Mouse (Mus musculus): ENCODE data around the gene Gm20388. TPM values are rescaled to one million over a fixed set of nuclear protein-coding genes. Genes with fewer than 3 reads are reported as not detected.
"Not testable (repeated sequence)": the region's sequence is repeated elsewhere in the genome, so short reads cannot be mapped to it uniquely, and the experiment has no call there.

Gene Gm20388
- total and polyA plus RNA-seq, 3 experiments: 0.02 to 0.05 TPM; not detected in 1

GRCm38 (mm10) chr8:123527720-123528489, 3617.3 kb downstream of the Gm20388 start:
- Histone ChIP-seq H3K36me3 (replicated peaks) (peaks cover 99% of the 10 kb centered on the region), H3K4me1 (ENCODE audit: insufficient read depth, low read depth, low read length) (peaks cover 12% of the 10 kb centered on the region), H3K9me3 (replicated peaks) (no peaks in the 10 kb centered on the region), H3K27me3 (ENCODE audit: insufficient read depth, low read length) (no peaks in the 10 kb centered on the region), H3K4me3 (ENCODE audit: low read depth, low read length) (no peak overlapping the region)
- no peak for ATAC-seq (ENCODE audit: extremely low read depth, insufficient number of reproducible peaks, low FRiP score, poor library complexity, severe bottlenecking)
- TF ChIP-seq GATA1 (IDR thresholded peaks at IDR 0.05; ENCODE audit: borderline replicate concordance, low read length): no peak
- TF ChIP-seq POLR2AphosphoS5 (IDR thresholded peaks at IDR 0.05; ENCODE audit: insufficient replicate concordance, low read depth, low read length): no peak
- no peak for TF ChIP-seq CTCF (IDR thresholded peaks at IDR 0.05; ENCODE audit: low read depth, low read length)
- no peak for TF ChIP-seq GATA2 (IDR thresholded peaks at IDR 0.05; ENCODE audit: borderline replicate concordance, low read depth, low read length)
- TF ChIP-seq TAL1 (conservative IDR thresholded peaks at IDR 0.05; ENCODE audit: low read depth, low read length): no peak
- DNase-seq (ENCODE audit: low spot score): no peak

- H3K36me3 ChIP-seq (replicated peaks): peaks cover 52% of the 10 kb centered on the region
- ATAC-seq (ENCODE audit: extremely low read depth, insufficient number of reproducible peaks, low FRiP score, poor library complexity, severe bottlenecking) (no peak), DNase-seq (ENCODE audit: low spot score) (no peak)
- no peak for TF ChIP-seq GATA1 (IDR thresholded peaks at IDR 0.05; ENCODE audit: borderline replicate concordance, low read length)
- TF ChIP-seq TAL1 (conservative IDR thresholded peaks at IDR 0.05; ENCODE audit: low read depth, low read length): no peak
- no peak for TF ChIP-seq CTCF (IDR thresholded peaks at IDR 0.05; ENCODE audit: low read depth, low read length)
- TF ChIP-seq POLR2AphosphoS5 (IDR thresholded peaks at IDR 0.05; ENCODE audit: insufficient replicate concordance, low read depth, low read length): no peak
- TF ChIP-seq GATA2 (IDR thresholded peaks at IDR 0.05; ENCODE audit: borderline replicate concordance, low read depth, low read length): no peak
- no peaks in the 10 kb centered on the region for H3K9me3 ChIP-seq (replicated peaks)
- H3K4me1 ChIP-seq (ENCODE audit: insufficient read depth, low read depth, low read length): peaks cover 10% of the 10 kb centered on the region
- H3K27me3 ChIP-seq (ENCODE audit: insufficient read depth, low read length): no peaks in the 10 kb centered on the region; the same call in 1 of the 2 replicates
- H3K4me3 ChIP-seq (ENCODE audit: low read depth, low read length): no peak overlapping the region
Measured at GRCm38 (mm10) chr8:123536242-123536989, 3625.8 kb downstream of the Gm20388 start.

GRCm38 (mm10) chr8:123536990-123537380, 3626.3 kb downstream of the Gm20388 start:
- TF ChIP-seq TAL1 (conservative IDR thresholded peaks at IDR 0.05; ENCODE audit: low read depth, low read length) (no peak), POLR2AphosphoS5 (IDR thresholded peaks at IDR 0.05; ENCODE audit: insufficient replicate concordance, low read depth, low read length) (no peak), GATA2 (IDR thresholded peaks at IDR 0.05; ENCODE audit: borderline replicate concordance, low read depth, low read length) (no peak), GATA1 (IDR thresholded peaks at IDR 0.05; ENCODE audit: borderline replicate concordance, low read length) (no peak), CTCF (IDR thresholded peaks at IDR 0.05; ENCODE audit: low read depth, low read length) (no peak)
- H3K4me3 ChIP-seq (ENCODE audit: low read depth, low read length): no peak overlapping the region; the same call in 1 of the 2 replicates
- H3K27me3 ChIP-seq (ENCODE audit: insufficient read depth, low read length): no peaks in the 10 kb centered on the region; the same call in 1 of the 2 replicates
- H3K9me3 ChIP-seq (replicated peaks): no peaks in the 10 kb centered on the region
- peaks cover 46% of the 10 kb centered on the region for H3K36me3 ChIP-seq (replicated peaks)
- ATAC-seq (ENCODE audit: extremely low read depth, insufficient number of reproducible peaks, low FRiP score, poor library complexity, severe bottlenecking) (no peak), DNase-seq (ENCODE audit: low spot score) (no peak)
- H3K4me1 ChIP-seq (ENCODE audit: insufficient read depth, low read depth, low read length): peaks cover 10% of the 10 kb centered on the region

GRCm38 (mm10) chr8:123537641-123538040, 3627.0 kb downstream of the Gm20388 start:
- peaks cover 39% of the 10 kb centered on the region for H3K36me3 ChIP-seq (replicated peaks)
- not testable (repeated sequence) for H3K4me1 ChIP-seq (ENCODE audit: insufficient read depth, low read depth, low read length); H3K9me3 ChIP-seq (replicated peaks); H3K4me3 ChIP-seq (ENCODE audit: low read depth, low read length); H3K27me3 ChIP-seq (ENCODE audit: insufficient read depth, low read length); ATAC-seq (ENCODE audit: extremely low read depth, insufficient number of reproducible peaks, low FRiP score, poor library complexity, severe bottlenecking); DNase-seq (ENCODE audit: low spot score)

- not testable (repeated sequence) for DNase-seq (ENCODE audit: low spot score); H3K27me3 ChIP-seq (ENCODE audit: insufficient read depth, low read length); ATAC-seq (ENCODE audit: extremely low read depth, insufficient number of reproducible peaks, low FRiP score, poor library complexity, severe bottlenecking)
Measured at GRCm38 (mm10) chr8:123564221-123564620, 3653.6 kb downstream of the Gm20388 start.

GRCm38 (mm10) chr8:123575386-123575785, 3664.7 kb downstream of the Gm20388 start:
- DNase-seq (ENCODE audit: low spot score); ATAC-seq (ENCODE audit: extremely low read depth, insufficient number of reproducible peaks, low FRiP score, poor library complexity, severe bottlenecking); H3K4me3 ChIP-seq (ENCODE audit: low read depth, low read length); H3K4me1 ChIP-seq (ENCODE audit: insufficient read depth, low read depth, low read length); H3K27me3 ChIP-seq (ENCODE audit: insufficient read depth, low read length); H3K36me3 ChIP-seq (replicated peaks); H3K9me3 ChIP-seq (replicated peaks): not testable (repeated sequence)

More at GRCm38 (mm10) chr8:123564221-123564620, 3653.6 kb downstream of the Gm20388 start:
- not testable (repeated sequence) for H3K9me3 ChIP-seq (replicated peaks); H3K4me1 ChIP-seq (ENCODE audit: insufficient read depth, low read depth, low read length); H3K36me3 ChIP-seq (replicated peaks); H3K4me3 ChIP-seq (ENCODE audit: low read depth, low read length)

GRCm38 (mm10) chr8:123600666-123601172, 3690.1 kb downstream of the Gm20388 start:
- not testable (repeated sequence) for H3K27me3 ChIP-seq (ENCODE audit: insufficient read depth, low read length); DNase-seq (ENCODE audit: low spot score); ATAC-seq (ENCODE audit: extremely low read depth, insufficient number of reproducible peaks, low FRiP score, poor library complexity, severe bottlenecking); H3K4me3 ChIP-seq (ENCODE audit: low read depth, low read length); H3K9me3 ChIP-seq (replicated peaks); H3K4me1 ChIP-seq (ENCODE audit: insufficient read depth, low read depth, low read length); H3K36me3 ChIP-seq (replicated peaks)

- not testable (repeated sequence) for H3K4me3 ChIP-seq (ENCODE audit: low read depth, low read length); ATAC-seq (ENCODE audit: extremely low read depth, insufficient number of reproducible peaks, low FRiP score, poor library complexity, severe bottlenecking); H3K9me3 ChIP-seq (replicated peaks); H3K36me3 ChIP-seq (replicated peaks); DNase-seq (ENCODE audit: low spot score); H3K27me3 ChIP-seq (ENCODE audit: insufficient read depth, low read length); H3K4me1 ChIP-seq (ENCODE audit: insufficient read depth, low read depth, low read length)
Measured at GRCm38 (mm10) chr8:123601457-123601856, 3690.8 kb downstream of the Gm20388 start.

- H3K4me3 ChIP-seq (ENCODE audit: low read depth, low read length); H3K4me1 ChIP-seq (ENCODE audit: insufficient read depth, low read depth, low read length); H3K27me3 ChIP-seq (ENCODE audit: insufficient read depth, low read length); ATAC-seq (ENCODE audit: extremely low read depth, insufficient number of reproducible peaks, low FRiP score, poor library complexity, severe bottlenecking); H3K9me3 ChIP-seq (replicated peaks); H3K36me3 ChIP-seq (replicated peaks); DNase-seq (ENCODE audit: low spot score): not testable (repeated sequence)
Measured at GRCm38 (mm10) chr8:123612652-123613051, 3702.0 kb downstream of the Gm20388 start.

- H3K4me3 ChIP-seq (ENCODE audit: low read depth, low read length); DNase-seq (ENCODE audit: low spot score); H3K36me3 ChIP-seq (replicated peaks); ATAC-seq (ENCODE audit: extremely low read depth, insufficient number of reproducible peaks, low FRiP score, poor library complexity, severe bottlenecking); H3K27me3 ChIP-seq (ENCODE audit: insufficient read depth, low read length); H3K9me3 ChIP-seq (replicated peaks); H3K4me1 ChIP-seq (ENCODE audit: insufficient read depth, low read depth, low read length): not testable (repeated sequence)
Measured at GRCm38 (mm10) chr8:123623523-123623922, 3712.9 kb downstream of the Gm20388 start.

Data from G1E (cell line).